Mouse (Mus musculus): ENCODE measurements around the gene Rack1. TPM values are rescaled to one million over a fixed set of nuclear protein-coding genes. Genes with fewer than 3 reads are reported as not detected.

The Rack1 gene
- polyA plus RNA-seq, 1 experiment from 2014 or later: 444 TPM

- no peak overlapping the region for H3K9ac ChIP-seq
- ATAC-seq (ENCODE audit: extremely low read depth, insufficient number of reproducible peaks, low FRiP score, low TSS enrichment): no peak
- 69% methylated on average over 6 of the region's 6 CpGs for WGBS
- H3K36me3 ChIP-seq: no peaks in the 10 kb centered on the region
- H3K4me2 ChIP-seq: no peak overlapping the region
- H3K9me3 ChIP-seq: no peaks in the 10 kb centered on the region
- H3K27ac ChIP-seq (replicated peaks): no peak overlapping the region
- H3K4me1 ChIP-seq: peaks cover 19% of the 10 kb centered on the region
- H3K27me3 ChIP-seq (replicated peaks): peaks cover 22% of the 10 kb centered on the region
- H3K4me3 ChIP-seq: no peak overlapping the region
Measured at GRCm38 (mm10) chr11:48835923-48836322, 35.8 kb downstream of the Rack1 start.

GRCm38 (mm10) chr11:48836990-48837309, 36.8 kb downstream of the Rack1 start:
- no peak overlapping the region for H3K27ac ChIP-seq (replicated peaks)
- H3K4me3 ChIP-seq: peak overlapping the region; percentile 89
- no peaks in the 10 kb centered on the region for H3K36me3 ChIP-seq
- peaks cover 22% of the 10 kb centered on the region for H3K27me3 ChIP-seq (replicated peaks)
- 16% methylated on average over 11 of the region's 11 CpGs for WGBS
- no peak for ATAC-seq (ENCODE audit: extremely low read depth, insufficient number of reproducible peaks, low FRiP score, low TSS enrichment)
- H3K9ac ChIP-seq: peak overlapping the region; percentile 88
- no peaks in the 10 kb centered on the region for H3K9me3 ChIP-seq
- peak overlapping the region; percentile 92 for H3K4me2 ChIP-seq
- H3K4me1 ChIP-seq: peaks cover 19% of the 10 kb centered on the region

GRCm38 (mm10) chr11:48837310-48838180, 37.4 kb downstream of the Rack1 start:
- Histone ChIP-seq H3K9me3 (no peaks in the 10 kb centered on the region), H3K27ac (replicated peaks) (peak overlapping the region; percentile 42), H3K9ac (peak overlapping the region; percentile 88), H3K27me3 (replicated peaks) (peaks cover 27% of the 10 kb centered on the region), H3K4me3 (peak overlapping the region; percentile 89), H3K36me3 (no peaks in the 10 kb centered on the region), H3K4me1 (peaks cover 19% of the 10 kb centered on the region), H3K4me2 (peak overlapping the region; percentile 92)
- ATAC-seq (ENCODE audit: extremely low read depth, insufficient number of reproducible peaks, low FRiP score, low TSS enrichment): 0 out of 2 replicates have a peak, but pooled peaks have one; percentile 16
- under 1% methylated on average over 73 of the region's 77 CpGs for WGBS

- H3K27me3 ChIP-seq (replicated peaks): peaks cover 35% of the 10 kb centered on the region
- WGBS: 2% methylated on average over 16 of the region's 16 CpGs
- peak overlapping the region; percentile 42 for H3K27ac ChIP-seq (replicated peaks)
- peaks cover 19% of the 10 kb centered on the region for H3K4me1 ChIP-seq
- peak overlapping the region; percentile 89 for H3K4me3 ChIP-seq
- ATAC-seq (ENCODE audit: extremely low read depth, insufficient number of reproducible peaks, low FRiP score, low TSS enrichment): 0 out of 2 replicates have a peak, but pooled peaks have one; percentile 16
- H3K36me3 ChIP-seq: no peaks in the 10 kb centered on the region
- no peaks in the 10 kb centered on the region for H3K9me3 ChIP-seq
- peak overlapping the region; percentile 92 for H3K4me2 ChIP-seq
- H3K9ac ChIP-seq: peak overlapping the region; percentile 88
Measured at GRCm38 (mm10) chr11:48838181-48838797, 38.2 kb downstream of the Rack1 start.

GRCm38 (mm10) chr11:48838879-48839680, 38.9 kb downstream of the Rack1 start:
- Histone ChIP-seq H3K27me3 (replicated peaks) (peaks cover 35% of the 10 kb centered on the region), H3K4me2 (peak overlapping the region; percentile 92), H3K4me1 (peaks cover 19% of the 10 kb centered on the region), H3K9ac (no peak overlapping the region), H3K36me3 (no peaks in the 10 kb centered on the region), H3K27ac (replicated peaks) (no peak overlapping the region), H3K9me3 (no peaks in the 10 kb centered on the region), H3K4me3 (no peak overlapping the region)
- ATAC-seq (ENCODE audit: extremely low read depth, insufficient number of reproducible peaks, low FRiP score, low TSS enrichment): no peak
- WGBS: 72% methylated on average over 10 of the region's 10 CpGs

GRCm38 (mm10) chr11:48840805-48841204, 40.7 kb downstream of the Rack1 start:
- Histone ChIP-seq H3K4me2 (no peak overlapping the region), H3K9ac (no peak overlapping the region), H3K9me3 (no peaks in the 10 kb centered on the region), H3K36me3 (no peaks in the 10 kb centered on the region), H3K4me1 (peaks cover 15% of the 10 kb centered on the region), H3K4me3 (no peak overlapping the region), H3K27me3 (replicated peaks) (peaks cover 48% of the 10 kb centered on the region), H3K27ac (replicated peaks) (no peak overlapping the region)
- ATAC-seq (ENCODE audit: extremely low read depth, insufficient number of reproducible peaks, low FRiP score, low TSS enrichment): no peak

GRCm38 (mm10) chr11:48841213-48841612, 41.1 kb downstream of the Rack1 start:
- Histone ChIP-seq H3K27ac (replicated peaks) (no peak overlapping the region), H3K4me2 (no peak overlapping the region), H3K27me3 (replicated peaks) (peaks cover 44% of the 10 kb centered on the region), H3K9me3 (no peaks in the 10 kb centered on the region), H3K36me3 (no peaks in the 10 kb centered on the region), H3K4me3 (no peak overlapping the region), H3K9ac (no peak overlapping the region), H3K4me1 (peaks cover 15% of the 10 kb centered on the region)
- 77% methylated on average over 5 of the region's 5 CpGs for WGBS
- ATAC-seq (ENCODE audit: extremely low read depth, insufficient number of reproducible peaks, low FRiP score, low TSS enrichment): no peak

- H3K27me3 ChIP-seq (replicated peaks): peaks cover 34% of the 10 kb centered on the region
- peaks cover 9% of the 10 kb centered on the region for H3K4me1 ChIP-seq
- WGBS: 72% methylated on average over 4 of the region's 4 CpGs
- H3K9me3 ChIP-seq: no peaks in the 10 kb centered on the region
- no peak overlapping the region for H3K9ac ChIP-seq
- H3K36me3 ChIP-seq: no peaks in the 10 kb centered on the region
- H3K4me2 ChIP-seq: no peak overlapping the region
- H3K27ac ChIP-seq (replicated peaks): no peak overlapping the region
- H3K4me3 ChIP-seq: no peak overlapping the region
- ATAC-seq (ENCODE audit: extremely low read depth, insufficient number of reproducible peaks, low FRiP score, low TSS enrichment): no peak
Measured at GRCm38 (mm10) chr11:48842378-48842792, 42.3 kb downstream of the Rack1 start.

- Histone ChIP-seq H3K9ac (no peak overlapping the region), H3K27me3 (replicated peaks) (peaks cover 37% of the 10 kb centered on the region), H3K27ac (replicated peaks) (no peak overlapping the region), H3K4me1 (peaks cover 7% of the 10 kb centered on the region), H3K4me3 (no peak overlapping the region), H3K9me3 (no peaks in the 10 kb centered on the region), H3K4me2 (no peak overlapping the region), H3K36me3 (no peaks in the 10 kb centered on the region)
- WGBS: 73% methylated on average over 11 of the region's 11 CpGs
- no peak for ATAC-seq (ENCODE audit: extremely low read depth, insufficient number of reproducible peaks, low FRiP score, low TSS enrichment)
Measured at GRCm38 (mm10) chr11:48843202-48843601, 43.1 kb downstream of the Rack1 start.

GRCm38 (mm10) chr11:48844309-48844708, 44.2 kb downstream of the Rack1 start:
- Histone ChIP-seq H3K27ac (replicated peaks) (no peak overlapping the region), H3K9me3 (no peaks in the 10 kb centered on the region), H3K27me3 (replicated peaks) (peaks cover 45% of the 10 kb centered on the region), H3K9ac (no peak overlapping the region), H3K4me1 (no peaks in the 10 kb centered on the region), H3K36me3 (no peaks in the 10 kb centered on the region), H3K4me3 (no peak overlapping the region), H3K4me2 (no peak overlapping the region)
- WGBS: 60% methylated on average over 6 of the region's 6 CpGs
- no peak for ATAC-seq (ENCODE audit: extremely low read depth, insufficient number of reproducible peaks, low FRiP score, low TSS enrichment)

- Histone ChIP-seq H3K36me3 (no peaks in the 10 kb centered on the region), H3K4me2 (no peak overlapping the region), H3K9ac (no peak overlapping the region), H3K27ac (replicated peaks) (no peak overlapping the region), H3K9me3 (no peaks in the 10 kb centered on the region), H3K27me3 (replicated peaks) (peaks cover 49% of the 10 kb centered on the region), H3K4me3 (no peak overlapping the region), H3K4me1 (0 out of 2 replicates have a peak, but pooled peaks cover 4% of the 10 kb centered on the region)
- WGBS: 24% methylated on average over 13 of the region's 13 CpGs
- ATAC-seq (ENCODE audit: extremely low read depth, insufficient number of reproducible peaks, low FRiP score, low TSS enrichment): no peak
Measured at GRCm38 (mm10) chr11:48845244-48845815, 45.2 kb downstream of the Rack1 start.

Data from heart, embryonic 13.5 days (tissue).